Mouse (Mus musculus): ENCODE results near the gene Fbxo7. TPM values are rescaled to one million over a fixed set of nuclear protein-coding genes. Genes with fewer than 3 reads are reported as not detected.

Gene Fbxo7
- polyA plus RNA-seq, 1 experiment from 2014 or later = 13.0 TPM

GRCm38 (mm10) chr10:86098363-86098762 lies 76.6 kb downstream of the Fbxo7 start:
- Histone ChIP-seq H3K4me2 (replicated peaks) (no peak overlapping the region), H3K9me3 (peaks cover 11% of the 10 kb centered on the region), H3K27ac (replicated peaks) (no peak overlapping the region), H3K4me1 (no peaks in the 10 kb centered on the region), H3K9ac (replicated peaks) (no peak overlapping the region), H3K4me3 (no peak overlapping the region), H3K36me3 (no peaks in the 10 kb centered on the region), H3K27me3 (no peaks in the 10 kb centered on the region)
- WGBS = 90% methylated on average over 6 of the region's 6 CpGs
- no peak for ATAC-seq (ENCODE audit: low FRiP score, low read depth)

GRCm38 (mm10) chr10:86100281-86100851 lies 78.6 kb downstream of the Fbxo7 start:
- ATAC-seq (ENCODE audit: low FRiP score, low read depth) = no peak
- no peak overlapping the region for H3K4me2 ChIP-seq (replicated peaks)
- H3K9ac ChIP-seq (replicated peaks) = no peak overlapping the region
- H3K27ac ChIP-seq (replicated peaks) = no peak overlapping the region
- no peaks in the 10 kb centered on the region for H3K4me1 ChIP-seq
- no peaks in the 10 kb centered on the region for H3K36me3 ChIP-seq
- no peak overlapping the region for H3K4me3 ChIP-seq
- no peaks in the 10 kb centered on the region for H3K27me3 ChIP-seq
- 80% methylated on average over 3 of the region's 3 CpGs for WGBS
- peaks cover 11% of the 10 kb centered on the region for H3K9me3 ChIP-seq

Other genes with a start within 250 kb of the Fbxo7 start
- gene Pwp1, start 192.5 kb upstream of the Fbxo7 start, polyA plus RNA-seq (2016; fragmentation: Nextera tagmentation; extraction: Ambion mirVana) = 79.3 TPM in 2 replicates
- 35.5 and 38.2 TPM in 2 replicates for gene Prdm4, start 104.8 kb upstream of the Fbxo7 start, polyA plus RNA-seq (2016; fragmentation: Nextera tagmentation; extraction: Ambion mirVana)
- gene Ascl4, start 94.3 kb upstream of the Fbxo7 start, polyA plus RNA-seq (2016; fragmentation: Nextera tagmentation; extraction: Ambion mirVana) = 0.40 and 0.51 TPM in 2 replicates
- gene Rtcb, start 64.1 kb upstream of the Fbxo7 start, polyA plus RNA-seq (2016; fragmentation: Nextera tagmentation; extraction: Ambion mirVana) = 187 and 190 TPM in 2 replicates
- gene Bpifc, start 10.1 kb upstream of the Fbxo7 start, polyA plus RNA-seq (2016; fragmentation: Nextera tagmentation; extraction: Ambion mirVana) = not detected in 2 replicates

Data from midbrain, embryonic 12.5 days (tissue).